Mouse (Mus musculus): ENCODE data around the gene Grm1. TPM values are rescaled to one million over a fixed set of nuclear protein-coding genes. Genes with fewer than 3 reads are reported as not detected.
A peak's percentile ranks its signal among the peaks of the same experiment; 100 is the strongest.

The Grm1 gene
- polyA plus RNA-seq, 1 experiment from 2014 or later, result 0.09 TPM

GRCm38 (mm10) chr10:10812750-10813711 lies 269.1 kb downstream of the Grm1 start:
- 58% methylated on average over 5 of the region's 5 CpGs for WGBS

GRCm38 (mm10) chr10:10809777-10810176 lies 272.4 kb downstream of the Grm1 start:
- H3K27me3 ChIP-seq (replicated peaks; ENCODE audit: control insufficient read depth, insufficient read depth, low read length), result no peaks in the 10 kb centered on the region
- H3K36me3 ChIP-seq (ENCODE audit: control insufficient read depth, insufficient read depth, low read length), result no peaks in the 10 kb centered on the region
- no peaks in the 10 kb centered on the region for H3K9me3 ChIP-seq (ENCODE audit: control insufficient read depth, low read length)
- no peak overlapping the region for H3K4me3 ChIP-seq (ENCODE audit: low read length)
- H3K9ac ChIP-seq (ENCODE audit: low read depth, low read length), result no peak overlapping the region
- H3K27ac ChIP-seq (ENCODE audit: low read length), result no peak overlapping the region
- ATAC-seq, result no peak
- no peak overlapping the region for H3K4me2 ChIP-seq (ENCODE audit: low read depth, low read length)
- 96% methylated on average over 3 of the region's 3 CpGs for WGBS
- H3K4me1 ChIP-seq (ENCODE audit: control insufficient read depth, insufficient read depth, low read length), result no peaks in the 10 kb centered on the region

More at GRCm38 (mm10) chr10:10812750-10813711, 269.1 kb downstream of the Grm1 start:
- no peaks in the 10 kb centered on the region for H3K4me1 ChIP-seq (ENCODE audit: control insufficient read depth, insufficient read depth, low read length)
- ATAC-seq, result no peak
- no peak overlapping the region for H3K27ac ChIP-seq (ENCODE audit: low read length)
- no peaks in the 10 kb centered on the region for H3K9me3 ChIP-seq (ENCODE audit: control insufficient read depth, low read length)
- no peak overlapping the region for H3K4me3 ChIP-seq (ENCODE audit: low read length)
- no peak overlapping the region for H3K4me2 ChIP-seq (ENCODE audit: low read depth, low read length)
- no peak overlapping the region for H3K9ac ChIP-seq (ENCODE audit: low read depth, low read length)
- H3K27me3 ChIP-seq (replicated peaks; ENCODE audit: control insufficient read depth, insufficient read depth, low read length), result no peaks in the 10 kb centered on the region
- H3K36me3 ChIP-seq (ENCODE audit: control insufficient read depth, insufficient read depth, low read length), result no peaks in the 10 kb centered on the region

GRCm38 (mm10) chr10:10795321-10795720 lies 286.8 kb downstream of the Grm1 start:
- Histone ChIP-seq H3K4me1 (ENCODE audit: control insufficient read depth, insufficient read depth, low read length) (no peaks in the 10 kb centered on the region), H3K9me3 (ENCODE audit: control insufficient read depth, low read length) (no peaks in the 10 kb centered on the region), H3K4me3 (ENCODE audit: low read length) (no peak overlapping the region), H3K9ac (ENCODE audit: low read depth, low read length) (no peak overlapping the region), H3K36me3 (ENCODE audit: control insufficient read depth, insufficient read depth, low read length) (no peaks in the 10 kb centered on the region), H3K27me3 (replicated peaks; ENCODE audit: control insufficient read depth, insufficient read depth, low read length) (no peaks in the 10 kb centered on the region), H3K4me2 (ENCODE audit: low read depth, low read length) (no peak overlapping the region), H3K27ac (ENCODE audit: low read length) (no peak overlapping the region)
- WGBS, result 93% methylated on average over 1 of the region's 1 CpGs
- no peak for ATAC-seq

- ATAC-seq, result no peak
- WGBS, result 85% methylated on average over 1 of the region's 1 CpGs
These were observed 291.7 kb downstream of the Grm1 start for GRCm38 (mm10) chr10:10790458-10790857.

GRCm38 (mm10) chr10:10789967-10790366 lies 292.2 kb downstream of the Grm1 start:
- H3K4me1 ChIP-seq (ENCODE audit: control insufficient read depth, insufficient read depth, low read length), result no peaks in the 10 kb centered on the region
- no peak overlapping the region for H3K9ac ChIP-seq (ENCODE audit: low read depth, low read length)
- no peaks in the 10 kb centered on the region for H3K9me3 ChIP-seq (ENCODE audit: control insufficient read depth, low read length)
- no peak overlapping the region for H3K4me3 ChIP-seq (ENCODE audit: low read length)
- no peak for ATAC-seq
- WGBS, result 75% methylated on average over 4 of the region's 4 CpGs
- no peak overlapping the region for H3K4me2 ChIP-seq (ENCODE audit: low read depth, low read length)
- no peak overlapping the region for H3K27ac ChIP-seq (ENCODE audit: low read length)
- H3K27me3 ChIP-seq (replicated peaks; ENCODE audit: control insufficient read depth, insufficient read depth, low read length), result no peaks in the 10 kb centered on the region
- no peaks in the 10 kb centered on the region for H3K36me3 ChIP-seq (ENCODE audit: control insufficient read depth, insufficient read depth, low read length)

More at GRCm38 (mm10) chr10:10790458-10790857, 291.7 kb downstream of the Grm1 start:
- H3K27me3 ChIP-seq (replicated peaks; ENCODE audit: control insufficient read depth, insufficient read depth, low read length), result no peaks in the 10 kb centered on the region
- no peaks in the 10 kb centered on the region for H3K4me1 ChIP-seq (ENCODE audit: control insufficient read depth, insufficient read depth, low read length)
- H3K4me2 ChIP-seq (ENCODE audit: low read depth, low read length), result no peak overlapping the region
- H3K9me3 ChIP-seq (ENCODE audit: control insufficient read depth, low read length), result no peaks in the 10 kb centered on the region
- no peak overlapping the region for H3K27ac ChIP-seq (ENCODE audit: low read length)
- H3K9ac ChIP-seq (ENCODE audit: low read depth, low read length), result no peak overlapping the region
- no peaks in the 10 kb centered on the region for H3K36me3 ChIP-seq (ENCODE audit: control insufficient read depth, insufficient read depth, low read length)
- H3K4me3 ChIP-seq (ENCODE audit: low read length), result no peak overlapping the region

GRCm38 (mm10) chr10:10787906-10788416 lies 294.2 kb downstream of the Grm1 start:
- ATAC-seq, result no peak
- 80% methylated on average over 5 of the region's 6 CpGs for WGBS

GRCm38 (mm10) chr10:10785122-10785521 lies 297.0 kb downstream of the Grm1 start:
- H3K36me3 ChIP-seq (ENCODE audit: control insufficient read depth, insufficient read depth, low read length), result no peaks in the 10 kb centered on the region
- no peaks in the 10 kb centered on the region for H3K27me3 ChIP-seq (replicated peaks; ENCODE audit: control insufficient read depth, insufficient read depth, low read length)
- H3K9me3 ChIP-seq (ENCODE audit: control insufficient read depth, low read length), result no peaks in the 10 kb centered on the region
- H3K27ac ChIP-seq (ENCODE audit: low read length), result no peak overlapping the region
- H3K4me1 ChIP-seq (ENCODE audit: control insufficient read depth, insufficient read depth, low read length), result no peaks in the 10 kb centered on the region
- H3K4me3 ChIP-seq (ENCODE audit: low read length), result no peak overlapping the region
- ATAC-seq, result 0 out of 2 replicates have a peak, but pooled peaks have one; percentile 23
- no peak overlapping the region for H3K4me2 ChIP-seq (ENCODE audit: low read depth, low read length)
- no peak overlapping the region for H3K9ac ChIP-seq (ENCODE audit: low read depth, low read length)
- WGBS, result 69% methylated on average over 3 of the region's 3 CpGs

More at GRCm38 (mm10) chr10:10787906-10788416, 294.2 kb downstream of the Grm1 start:
- H3K27me3 ChIP-seq (replicated peaks; ENCODE audit: control insufficient read depth, insufficient read depth, low read length), result no peaks in the 10 kb centered on the region
- no peak overlapping the region for H3K9ac ChIP-seq (ENCODE audit: low read depth, low read length)
- no peaks in the 10 kb centered on the region for H3K36me3 ChIP-seq (ENCODE audit: control insufficient read depth, insufficient read depth, low read length)
- no peak overlapping the region for H3K4me2 ChIP-seq (ENCODE audit: low read depth, low read length)
- H3K9me3 ChIP-seq (ENCODE audit: control insufficient read depth, low read length), result no peaks in the 10 kb centered on the region
- H3K4me1 ChIP-seq (ENCODE audit: control insufficient read depth, insufficient read depth, low read length), result no peaks in the 10 kb centered on the region
- H3K4me3 ChIP-seq (ENCODE audit: low read length), result no peak overlapping the region
- H3K27ac ChIP-seq (ENCODE audit: low read length), result no peak overlapping the region

GRCm38 (mm10) chr10:10774827-10775226 lies 307.3 kb downstream of the Grm1 start:
- no peak overlapping the region for H3K4me2 ChIP-seq (ENCODE audit: low read depth, low read length)
- H3K9ac ChIP-seq (ENCODE audit: low read depth, low read length), result no peak overlapping the region
- no peaks in the 10 kb centered on the region for H3K27me3 ChIP-seq (replicated peaks; ENCODE audit: control insufficient read depth, insufficient read depth, low read length)
- H3K36me3 ChIP-seq (ENCODE audit: control insufficient read depth, insufficient read depth, low read length), result no peaks in the 10 kb centered on the region
- H3K9me3 ChIP-seq (ENCODE audit: control insufficient read depth, low read length), result no peaks in the 10 kb centered on the region
- 91% methylated on average over 1 of the region's 1 CpGs for WGBS
- H3K27ac ChIP-seq (ENCODE audit: low read length), result no peak overlapping the region
- H3K4me3 ChIP-seq (ENCODE audit: low read length), result no peak overlapping the region
- H3K4me1 ChIP-seq (ENCODE audit: control insufficient read depth, insufficient read depth, low read length), result no peaks in the 10 kb centered on the region
- ATAC-seq, result no peak

- H3K27ac ChIP-seq (ENCODE audit: low read length), result no peak overlapping the region
- H3K4me2 ChIP-seq (ENCODE audit: low read depth, low read length), result no peak overlapping the region
- ATAC-seq, result no peak
- no peaks in the 10 kb centered on the region for H3K9me3 ChIP-seq (ENCODE audit: control insufficient read depth, low read length)
- H3K4me1 ChIP-seq (ENCODE audit: control insufficient read depth, insufficient read depth, low read length), result no peaks in the 10 kb centered on the region
- H3K27me3 ChIP-seq (replicated peaks; ENCODE audit: control insufficient read depth, insufficient read depth, low read length), result no peaks in the 10 kb centered on the region
- WGBS, result 79% methylated on average over 4 of the region's 4 CpGs
- no peak overlapping the region for H3K4me3 ChIP-seq (ENCODE audit: low read length)
- H3K9ac ChIP-seq (ENCODE audit: low read depth, low read length), result no peak overlapping the region
- no peaks in the 10 kb centered on the region for H3K36me3 ChIP-seq (ENCODE audit: control insufficient read depth, insufficient read depth, low read length)
These were observed 319.1 kb downstream of the Grm1 start for GRCm38 (mm10) chr10:10763015-10763414.

All from intestine, embryonic 16.5 days (tissue).